Mouse (Mus musculus) 3134 (cell line): ENCODE measurements around the gene Prr7.

Experiments used
- DNase-seq: peaks from one replicate; pipeline ENCODE4 v3.0.0-alpha.2; 2011; ENCODE audit warnings: low spot score; ENCODE audit not compliant: insufficient read length; ENCODE audit errors: extremely low read depth

Prr7 gene

GRCm38 (mm10) chr13:55505810-55506209, 41.7 kb downstream of the Prr7 start:
- no peak for DNase-seq

- no peak for DNase-seq
Measured at GRCm38 (mm10) chr13:55506697-55507096, 42.6 kb downstream of the Prr7 start.

GRCm38 (mm10) chr13:55507877-55508276, 43.8 kb downstream of the Prr7 start:
- DNase-seq, result no peak

GRCm38 (mm10) chr13:55508531-55508930, 44.5 kb downstream of the Prr7 start:
- DNase-seq, result no peak

- no peak for DNase-seq
Measured at GRCm38 (mm10) chr13:55510332-55510667, 46.2 kb downstream of the Prr7 start.

GRCm38 (mm10) chr13:55510668-55511491, 46.8 kb downstream of the Prr7 start:
- DNase-seq, result peak; percentile 85

- DNase-seq, result no peak
Measured at GRCm38 (mm10) chr13:55511492-55511861, 47.4 kb downstream of the Prr7 start.

- DNase-seq, result peak; percentile 77
Measured at GRCm38 (mm10) chr13:55512379-55513031, 48.4 kb downstream of the Prr7 start.

- DNase-seq, result peak; percentile 91
Measured at GRCm38 (mm10) chr13:55513111-55513748, 49.2 kb downstream of the Prr7 start, which contains the start of gene Pdlim7. Pdlim7 (minus strand) TSS chr13:55513676.

GRCm38 (mm10) chr13:55513828-55514227, 49.8 kb downstream of the Prr7 start:
- DNase-seq, result no peak

GRCm38 (mm10) chr13:55516955-55517354, 52.9 kb downstream of the Prr7 start:
- peak; percentile 38 for DNase-seq

GRCm38 (mm10) chr13:55519606-55520005, 55.5 kb downstream of the Prr7 start:
- no peak for DNase-seq

GRCm38 (mm10) chr13:55522730-55523129, 58.7 kb downstream of the Prr7 start:
- DNase-seq, result no peak
